Mouse (Mus musculus): Measurements from ENCODE around the gene Pex11b.
"Not testable (repeated sequence)": the region's sequence is repeated elsewhere in the genome, so short reads cannot be mapped to it uniquely, and the experiment has no call there.

Pex11b gene

DNA sequence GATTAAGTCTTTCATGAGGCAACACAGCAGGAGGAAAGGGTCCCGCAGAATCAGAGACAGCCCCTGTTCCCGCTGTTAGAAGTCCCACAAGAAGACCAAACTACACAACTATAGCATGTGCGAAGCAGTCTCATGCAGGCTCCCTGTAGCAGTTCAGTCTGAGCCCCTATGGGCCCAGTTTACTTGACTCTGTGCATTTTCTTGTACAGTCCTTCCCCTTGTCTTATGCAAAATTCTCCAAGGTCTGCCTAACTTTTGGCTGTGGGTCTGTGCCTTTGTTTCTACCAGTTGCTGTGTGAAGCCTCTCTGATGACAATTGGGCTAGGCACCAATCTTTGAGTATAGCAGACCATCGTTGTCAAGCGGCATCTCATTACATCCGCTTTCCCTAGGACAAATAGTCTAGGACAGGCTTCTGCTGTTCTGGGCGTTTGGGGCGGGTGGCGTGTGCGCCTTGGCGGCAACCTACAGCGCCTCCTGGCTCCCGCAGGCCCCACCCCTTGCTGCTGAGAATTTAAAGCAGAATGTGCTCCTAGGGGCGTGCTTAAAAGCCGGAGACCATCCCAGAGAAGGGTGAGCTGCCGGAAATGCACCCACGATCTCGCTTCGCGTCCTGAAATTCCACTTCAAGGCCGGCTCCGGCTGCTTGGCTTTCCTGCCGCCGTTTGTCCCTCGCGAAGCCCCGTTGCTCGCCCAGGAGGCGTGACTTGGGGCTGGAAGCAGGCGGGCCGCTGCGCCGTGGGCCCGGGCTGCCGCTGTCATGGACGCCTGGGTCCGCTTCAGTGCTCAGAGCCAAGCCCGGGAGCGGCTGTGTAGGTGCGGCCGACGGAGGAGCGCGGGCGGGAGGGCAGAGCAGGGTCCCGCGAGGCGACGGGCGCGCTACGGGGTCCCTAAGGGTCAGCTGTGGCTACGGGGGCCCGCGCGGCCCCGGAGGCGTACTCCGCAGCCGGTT, at the start of gene Pex11b, which contains the start of gene Gm42957:
Pex11b (plus strand) TSS at position 449 of the 952 bp plus-strand sequence.
Gm42957 (plus strand) TSS at position 547 of the 952 bp plus-strand sequence.
- peak; percentile 85 for DNase-seq

GRCm38 (mm10) chr3:96590657-96591056, 44.5 kb upstream of the Pex11b start:
- DNase-seq: no peak

DNA sequence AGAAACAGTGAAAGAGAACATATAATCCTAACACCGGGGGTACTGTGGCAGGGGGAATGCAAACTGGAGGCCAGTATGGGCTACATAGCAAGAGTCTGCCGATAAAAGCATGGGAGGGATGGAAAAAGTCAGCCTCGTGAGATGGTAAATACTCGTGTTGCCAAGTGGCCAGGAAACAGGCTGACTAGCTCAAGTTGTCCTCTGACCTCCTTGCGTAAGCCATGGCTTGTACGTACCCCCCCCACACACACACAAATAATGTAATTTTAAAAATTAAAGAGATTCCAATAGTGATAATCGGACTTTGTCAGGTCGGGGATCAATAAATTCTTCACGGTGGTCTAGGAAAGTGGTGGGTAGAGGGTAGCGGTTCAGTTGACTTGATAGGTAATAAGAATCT, 41.8 kb upstream of the Pex11b start:
- DNase-seq: no peak

DNA sequence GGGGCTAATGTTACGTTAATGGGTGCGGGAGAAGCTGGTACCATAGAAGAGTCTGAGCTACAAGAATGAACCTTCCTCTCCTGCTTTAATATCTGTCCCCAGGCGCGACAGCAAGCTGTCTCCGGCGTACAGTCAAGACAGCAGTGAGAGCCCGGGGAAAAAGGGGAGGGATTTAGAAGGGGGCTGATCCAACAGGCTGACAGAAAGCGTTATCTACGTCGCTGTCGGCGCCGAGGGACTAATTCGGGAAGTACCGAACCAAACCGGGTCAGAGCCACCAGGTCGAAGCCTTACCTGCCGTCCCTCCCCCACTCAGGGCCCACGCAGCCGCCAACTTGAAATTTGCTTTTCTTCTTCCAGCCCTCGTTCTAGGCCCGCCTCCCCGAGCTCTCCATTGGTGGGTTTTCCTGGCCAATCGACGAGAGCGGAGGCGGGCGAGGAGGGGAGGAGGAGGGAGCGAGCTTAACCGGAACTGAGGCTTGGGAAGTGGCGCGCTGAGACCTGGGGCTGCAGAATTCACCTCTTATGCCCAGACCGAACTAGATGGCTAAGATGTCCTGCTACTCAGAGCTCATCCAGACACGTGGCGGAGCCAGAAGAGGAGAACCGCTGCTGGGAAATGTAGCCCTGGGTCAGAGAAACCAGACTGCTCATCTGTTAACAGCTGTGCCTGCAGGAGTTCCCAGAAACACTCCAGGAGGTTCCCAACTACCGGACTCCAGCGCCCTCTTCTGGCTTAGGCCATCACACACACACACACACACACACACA, 41.2 kb upstream of the Pex11b start, which contains the start of gene Polr3gl:
Polr3gl (minus strand) TSS at position 392 of the 771 bp plus-strand sequence.
- DNase-seq: peak; percentile 96

DNA sequence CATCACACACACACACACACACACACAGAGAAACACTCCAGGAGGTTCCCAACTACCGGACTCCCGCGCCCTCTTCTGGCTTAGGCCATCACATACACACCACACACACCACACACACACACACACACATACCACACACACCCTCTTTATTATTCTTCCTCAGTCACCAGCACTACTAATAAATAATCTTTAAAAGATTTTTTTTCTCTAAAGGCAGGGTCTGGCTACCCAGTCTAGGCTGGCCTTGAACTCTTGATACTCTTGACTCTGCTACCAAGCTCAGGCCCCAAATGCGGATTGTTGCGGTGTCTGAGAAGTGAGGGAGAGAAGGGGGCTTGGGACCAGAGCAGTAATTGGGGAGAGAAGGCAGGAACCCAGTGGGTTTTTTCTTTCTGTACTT, 40.3 kb upstream of the Pex11b start:
- DNase-seq: no peak

DNA sequence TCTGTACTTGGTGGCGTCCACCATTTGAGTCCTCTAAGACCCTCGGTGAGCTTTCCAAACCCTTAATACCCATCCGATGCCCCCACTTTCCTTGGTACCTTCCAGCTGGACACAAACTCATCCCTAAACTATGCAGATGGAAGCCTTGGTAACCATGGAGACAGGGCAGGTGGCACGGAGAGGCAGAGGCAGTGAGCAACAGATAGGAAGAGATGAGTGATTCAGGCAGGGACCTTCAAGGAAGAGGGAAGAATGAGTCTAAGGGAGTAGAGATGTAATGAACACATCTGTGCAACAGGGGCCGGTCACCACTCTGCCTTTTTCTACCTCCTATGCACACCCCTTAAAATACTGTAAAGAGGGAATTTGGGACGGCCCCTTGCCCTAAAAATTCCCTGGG, 39.5 kb upstream of the Pex11b start:
- no peak for DNase-seq

DNA sequence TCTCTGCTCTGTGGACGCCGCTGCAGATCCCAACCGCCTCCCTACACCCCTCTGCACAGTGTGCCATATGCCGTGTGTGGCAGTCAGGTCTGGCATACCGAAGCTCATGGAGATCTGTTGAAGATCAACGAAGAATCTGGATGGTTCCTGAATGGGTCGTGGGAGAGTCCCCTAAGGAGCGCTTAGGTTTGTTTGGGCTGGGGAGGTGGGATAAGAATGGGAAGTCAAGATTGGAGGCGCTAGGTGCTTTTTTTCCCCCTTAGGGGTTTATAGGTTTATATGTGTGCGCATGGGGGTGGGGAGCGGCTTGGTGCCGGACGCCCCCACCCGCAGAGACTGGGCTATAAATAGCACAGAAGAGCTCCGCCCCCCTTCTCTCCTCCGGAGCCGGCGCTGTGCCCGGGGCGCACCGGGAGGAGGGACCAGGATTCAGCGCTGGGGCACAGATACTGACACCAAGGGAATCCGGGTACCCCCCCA, 38.9 kb upstream of the Pex11b start, which contains the start of gene Ankrd34a:
Ankrd34a (plus strand) TSS at position 409 of the 480 bp plus-strand sequence.
- DNase-seq: no peak

GRCm38 (mm10) chr3:96596855-96597254, 38.3 kb upstream of the Pex11b start:
- DNase-seq: no peak

DNA sequence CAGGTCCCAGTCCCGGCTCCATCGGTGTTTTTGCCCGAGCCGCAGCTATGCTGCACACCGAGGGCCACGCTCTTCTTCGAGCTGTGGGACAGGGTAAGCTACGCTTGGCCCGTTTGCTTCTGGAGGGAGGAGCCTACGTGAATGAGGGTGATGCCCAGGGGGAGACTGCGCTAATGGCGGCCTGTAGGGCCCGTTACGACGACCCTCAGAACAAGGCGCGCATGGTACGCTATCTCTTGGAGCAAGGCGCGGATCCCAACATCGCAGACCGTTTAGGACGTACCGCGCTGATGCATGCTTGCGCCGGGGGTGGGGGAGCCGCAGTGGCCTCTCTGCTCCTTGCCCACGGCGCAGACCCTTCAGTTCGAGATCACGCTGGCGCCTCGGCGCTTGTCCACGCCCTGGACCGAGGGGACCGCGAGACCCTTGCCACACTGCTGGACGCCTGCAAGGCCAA, 37.7 kb upstream of the Pex11b start:
- DNase-seq: no peak

DNA sequence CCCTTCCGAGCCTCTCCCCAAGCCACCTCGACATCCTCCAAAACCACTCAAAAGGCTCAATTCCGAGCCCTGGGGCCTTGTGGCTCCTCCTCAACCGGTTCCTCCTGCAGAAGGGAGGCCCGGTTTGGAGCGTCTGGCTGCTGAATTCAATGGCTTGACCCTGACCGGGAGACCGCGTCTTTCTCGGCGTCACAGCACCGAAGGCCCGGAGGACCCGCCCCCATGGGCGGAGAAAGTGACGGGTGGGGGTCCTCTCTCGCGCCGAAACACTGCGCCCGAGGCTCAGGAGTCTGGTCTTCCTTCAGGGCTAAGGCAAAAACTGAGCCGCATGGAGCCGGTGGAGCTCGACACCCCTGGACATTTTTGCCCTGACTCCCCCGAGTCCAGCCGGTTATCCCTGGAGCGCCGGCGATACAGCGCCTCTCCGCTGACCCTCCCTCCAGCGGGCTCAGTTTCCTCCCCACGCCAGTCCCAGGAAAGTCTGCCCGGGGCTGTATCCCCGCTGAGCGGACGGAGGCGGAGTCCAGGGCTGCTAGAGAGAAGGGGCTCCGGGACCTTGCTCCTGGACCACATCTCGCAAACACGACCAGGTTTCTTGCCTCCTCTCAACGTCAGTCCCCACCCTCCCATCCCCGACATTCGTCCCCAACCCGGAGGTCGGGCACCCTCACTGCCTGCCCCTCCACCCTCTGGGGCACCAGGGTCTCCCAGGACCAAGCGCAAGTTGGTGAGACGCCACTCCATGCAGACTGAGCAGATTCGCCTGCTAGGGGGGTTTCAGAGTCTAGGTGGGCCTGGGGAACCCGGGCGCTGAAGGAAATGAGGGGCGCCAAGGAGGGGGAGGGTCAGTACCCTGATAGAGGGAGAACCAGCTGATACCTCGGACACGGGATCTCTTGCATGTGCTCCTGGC, 36.8 kb upstream of the Pex11b start:
- DNase-seq: peak; percentile 25

DNA sequence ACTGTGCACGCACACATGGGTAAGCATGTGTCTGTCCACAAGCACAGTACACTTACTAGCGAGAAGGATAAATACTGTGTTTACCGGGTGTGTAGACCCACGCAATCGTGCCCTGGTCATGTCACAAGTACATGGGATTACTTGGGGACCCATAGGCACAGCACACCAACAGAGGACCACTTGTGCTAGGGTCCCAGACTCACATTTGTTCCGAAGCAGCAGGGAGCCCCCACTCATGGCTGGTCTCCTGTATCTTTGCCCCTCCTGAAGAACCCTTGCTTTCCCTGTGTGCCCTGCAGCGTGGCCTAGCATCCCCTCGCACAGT, 36.1 kb upstream of the Pex11b start:
- no peak for DNase-seq

DNA sequence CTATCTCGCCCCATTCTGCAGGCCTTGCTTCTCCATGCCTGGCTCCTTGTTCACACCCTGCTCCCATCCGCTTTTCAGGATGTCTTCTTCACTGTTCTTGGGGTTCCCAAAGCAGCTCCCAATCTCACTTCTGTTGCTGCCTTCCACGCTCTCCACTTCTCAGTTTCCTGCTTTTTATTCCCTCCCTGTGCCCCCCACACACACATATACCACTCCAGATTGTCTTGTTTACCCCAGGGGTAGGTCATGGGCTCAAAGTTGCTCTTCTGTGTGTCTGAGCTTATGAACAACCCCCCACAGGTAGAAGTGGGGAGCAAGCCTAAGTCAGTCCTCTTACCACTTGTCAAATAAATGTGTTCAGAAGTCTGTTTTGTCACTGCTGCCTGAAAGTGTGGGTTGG, 35.8 kb upstream of the Pex11b start:
- DNase-seq: no peak

- peak; percentile 92 for DNase-seq
Measured at GRCm38 (mm10) chr3:96600639-96601250, 34.4 kb upstream of the Pex11b start, which contains the start of gene Lix1l. Gene Lix1l (plus strand): TSS chr3:96601149.

GRCm38 (mm10) chr3:96601251-96601787, 33.9 kb upstream of the Pex11b start:
- DNase-seq: no peak

GRCm38 (mm10) chr3:96601941-96602703, 33.1 kb upstream of the Pex11b start:
- no peak for DNase-seq

- no peak for DNase-seq
Measured at GRCm38 (mm10) chr3:96602704-96603084, 32.5 kb upstream of the Pex11b start.

- DNase-seq: no peak
Measured at GRCm38 (mm10) chr3:96603311-96603710, 31.9 kb upstream of the Pex11b start.

GRCm38 (mm10) chr3:96606007-96606406, 29.2 kb upstream of the Pex11b start:
- DNase-seq: not testable (repeated sequence)

- DNase-seq: no peak
Measured at GRCm38 (mm10) chr3:96606618-96607017, 28.6 kb upstream of the Pex11b start.

DNA sequence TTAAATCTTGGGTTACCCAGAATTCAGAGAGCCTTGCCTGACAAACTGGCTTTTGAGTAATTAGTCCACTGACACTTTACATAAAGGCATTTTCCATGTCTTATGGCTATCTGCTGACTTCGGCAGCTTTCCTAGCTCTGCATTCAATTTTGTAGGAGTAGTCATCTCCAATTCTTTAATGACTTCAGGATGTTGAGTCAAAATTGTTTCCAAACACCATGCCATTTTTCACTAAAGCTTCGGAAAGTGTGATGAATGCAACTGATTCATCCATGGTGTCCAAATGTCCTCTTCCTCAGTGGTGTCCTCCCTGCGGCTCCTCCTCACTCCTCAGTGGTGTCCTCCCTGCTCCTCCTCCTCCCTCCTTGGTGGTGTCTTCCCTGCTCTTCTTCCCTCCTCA, 17.2 kb upstream of the Pex11b start:
- DNase-seq: no peak

- DNase-seq: no peak
Measured at GRCm38 (mm10) chr3:96623201-96623600, 12.0 kb upstream of the Pex11b start.
